Mouse (Mus musculus): ENCODE measurements around the gene Gm29094. TPM values are rescaled to one million over a fixed set of nuclear protein-coding genes. Genes with fewer than 3 reads are reported as not detected.

Gene Gm29094
- polyA plus RNA-seq, 1 experiment from 2014 or later, result not detected

Other genes starting within 250 kb of the Gm29094 start
- not detected in 2 replicates for gene Bcl2a1a, start 242.5 kb upstream of the Gm29094 start, polyA plus RNA-seq (2016; fragmentation: Nextera tagmentation; extraction: Ambion mirVana)
- gene Trim43b, start 106.5 kb upstream of the Gm29094 start, polyA plus RNA-seq (2016; fragmentation: Nextera tagmentation; extraction: Ambion mirVana), result not detected in 2 replicates
- gene Bcl2a1b, start 170 bp upstream of the Gm29094 start, polyA plus RNA-seq (2016; fragmentation: Nextera tagmentation; extraction: Ambion mirVana), result not detected in 2 replicates
- gene Mthfs, start 11.3 kb downstream of the Gm29094 start, polyA plus RNA-seq (2016; fragmentation: Nextera tagmentation; extraction: Ambion mirVana), result 15.7 and 16.0 TPM in 2 replicates

All from heart, embryonic 10.5 days (tissue).